Mouse (Mus musculus): ENCODE measurements at regions not wholly inside any gene's neighbourhood (a gene's known extent, or its start where the extent isn't known, plus 50 kb on each side); places are given as distances from the start of the nearest gene placed in this dataset.

- no peak for DNase-seq
Observed at GRCm38 (mm10) chr1:195312426-195312825, 135.9 kb upstream of the Cr2 start.

GRCm38 (mm10) chr1:195285076-195285475 is 108.6 kb upstream of the Cr2 start:
- no peak for DNase-seq

- peak; percentile 99 for DNase-seq
Observed at GRCm38 (mm10) chr1:195241496-195241895, 65.0 kb upstream of the Cr2 start.

GRCm38 (mm10) chr1:195232658-195233057 is 56.1 kb upstream of the Cr2 start:
- DNase-seq: peak; percentile 62

GRCm38 (mm10) chr1:195227007-195227406 is 50.5 kb upstream of the Cr2 start:
- DNase-seq: no peak

Small RNAs in the stretch of these regions (microRNA-seq; reads per million reads assigned to microRNA genes)
- 0 reads per million in 2 experiments for gene Gm24802

Data from adrenal gland, postnatal 14 days (tissue).